Mouse (Mus musculus): ENCODE measurements around the gene Tnfrsf12a.

Gene Tnfrsf12a

DNA sequence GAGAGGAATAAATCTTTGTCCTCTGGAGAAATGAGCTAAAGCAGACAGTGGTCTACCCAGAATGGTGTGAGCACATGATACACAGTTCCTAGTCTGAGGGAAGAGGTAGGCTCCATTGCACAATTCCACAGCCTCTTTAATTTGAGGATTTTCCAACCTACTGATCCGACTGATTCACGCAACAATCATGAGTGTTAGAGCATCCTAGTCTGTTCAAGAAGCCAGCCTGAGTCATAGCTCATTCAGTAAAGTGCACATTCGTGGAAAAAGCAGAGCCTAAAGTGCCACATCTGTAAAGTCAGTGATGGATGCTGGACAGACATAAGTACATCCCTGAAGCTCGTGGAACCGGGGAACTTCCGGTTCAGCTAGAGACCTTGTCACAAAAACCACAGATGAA is 25.9 kb downstream of the Tnfrsf12a start:
- no peak for DNase-seq (ENCODE audit: low spot score in 2 of 2)

DNA sequence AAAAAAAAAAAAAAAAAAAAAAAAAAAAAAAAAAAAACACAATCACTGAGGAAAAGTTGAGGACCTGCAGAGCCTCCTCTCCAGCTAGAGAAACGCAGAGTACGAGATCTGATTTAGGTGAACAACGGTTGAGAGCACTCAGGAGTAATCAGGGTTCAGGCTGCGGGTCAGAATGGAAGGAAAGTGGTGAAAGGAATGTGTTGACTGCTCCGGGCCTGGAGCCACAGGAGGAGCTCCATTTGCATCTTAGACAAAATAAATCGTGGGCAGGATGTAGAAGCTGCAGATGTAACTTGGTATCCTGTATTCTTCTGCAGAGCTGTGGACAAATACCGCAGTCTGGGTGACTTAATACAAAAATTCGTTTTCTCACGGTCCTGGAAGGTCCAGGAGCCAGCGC is 31.4 kb downstream of the Tnfrsf12a start:
- no peak for DNase-seq (ENCODE audit: low spot score in 2 of 2)

DNA sequence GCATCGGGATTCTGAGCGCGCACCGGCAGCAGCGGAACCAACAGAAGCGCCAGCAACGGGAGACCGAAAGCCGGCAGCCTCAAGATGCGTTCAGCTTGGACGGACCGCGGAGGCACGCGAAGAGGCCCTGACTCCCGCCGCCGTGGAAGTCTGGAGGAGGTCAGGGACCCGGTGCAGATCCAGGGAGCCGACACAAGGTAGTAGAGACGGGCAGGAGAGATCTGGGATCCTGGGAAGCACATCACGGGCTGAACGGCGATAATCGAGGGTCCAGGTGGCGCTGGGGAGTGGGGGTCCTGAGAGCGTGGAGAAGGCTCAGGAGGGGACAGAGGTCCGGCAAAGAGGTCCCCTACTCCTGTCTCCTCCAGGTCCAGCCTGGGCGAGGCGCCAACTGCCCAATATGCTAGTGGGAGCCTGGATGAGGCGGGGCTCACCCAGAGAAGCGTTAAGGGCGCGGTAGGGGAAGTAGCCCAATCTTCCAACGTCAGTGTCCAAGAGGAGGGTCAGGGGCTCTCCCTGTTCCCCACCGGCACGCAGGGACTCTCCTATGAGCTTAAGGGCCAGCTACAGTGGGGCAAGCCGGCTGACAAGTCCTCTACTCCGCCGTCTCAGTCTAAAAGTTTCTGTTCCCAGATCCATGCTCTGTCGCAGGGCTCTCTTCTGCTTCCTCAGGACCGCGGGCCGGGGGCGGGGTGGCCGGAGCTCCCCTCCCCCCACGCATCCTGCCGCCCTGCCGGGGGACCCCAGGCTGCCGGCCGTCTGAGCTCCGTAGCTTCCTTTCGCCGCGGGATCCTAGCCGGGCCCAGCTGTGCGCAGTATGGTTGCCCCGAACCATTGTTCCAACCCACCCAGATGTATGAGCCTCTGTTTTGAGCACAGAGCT is 32.4 kb downstream of the Tnfrsf12a start, which contains the start of gene Mmp25:
Gene Mmp25, minus strand, starts transcription at position 665 of the 883 bp plus-strand sequence.
- no peak for DNase-seq (ENCODE audit: low spot score in 2 of 2)

DNA sequence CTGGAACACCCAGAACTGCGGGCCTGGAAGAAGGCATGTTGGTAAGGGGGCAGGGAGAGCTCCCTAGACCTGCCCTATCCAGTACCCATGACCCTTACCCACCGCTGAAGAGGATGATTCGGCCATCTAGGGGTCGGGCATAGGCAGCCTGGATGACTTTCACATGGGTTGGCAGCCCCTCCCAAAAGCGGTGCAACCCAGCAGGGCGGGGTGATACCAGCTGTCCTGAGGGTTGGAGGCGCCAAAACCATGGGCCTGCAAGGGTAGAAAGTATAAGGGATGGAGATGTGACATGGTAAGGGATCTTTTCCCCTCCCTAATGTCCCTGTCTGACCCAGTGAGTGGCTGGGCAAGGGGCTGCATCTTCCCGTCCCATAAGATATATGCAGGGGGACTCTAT is 46.0 kb downstream of the Tnfrsf12a start:
- DNase-seq (ENCODE audit: low spot score in 2 of 2): no peak

DNA sequence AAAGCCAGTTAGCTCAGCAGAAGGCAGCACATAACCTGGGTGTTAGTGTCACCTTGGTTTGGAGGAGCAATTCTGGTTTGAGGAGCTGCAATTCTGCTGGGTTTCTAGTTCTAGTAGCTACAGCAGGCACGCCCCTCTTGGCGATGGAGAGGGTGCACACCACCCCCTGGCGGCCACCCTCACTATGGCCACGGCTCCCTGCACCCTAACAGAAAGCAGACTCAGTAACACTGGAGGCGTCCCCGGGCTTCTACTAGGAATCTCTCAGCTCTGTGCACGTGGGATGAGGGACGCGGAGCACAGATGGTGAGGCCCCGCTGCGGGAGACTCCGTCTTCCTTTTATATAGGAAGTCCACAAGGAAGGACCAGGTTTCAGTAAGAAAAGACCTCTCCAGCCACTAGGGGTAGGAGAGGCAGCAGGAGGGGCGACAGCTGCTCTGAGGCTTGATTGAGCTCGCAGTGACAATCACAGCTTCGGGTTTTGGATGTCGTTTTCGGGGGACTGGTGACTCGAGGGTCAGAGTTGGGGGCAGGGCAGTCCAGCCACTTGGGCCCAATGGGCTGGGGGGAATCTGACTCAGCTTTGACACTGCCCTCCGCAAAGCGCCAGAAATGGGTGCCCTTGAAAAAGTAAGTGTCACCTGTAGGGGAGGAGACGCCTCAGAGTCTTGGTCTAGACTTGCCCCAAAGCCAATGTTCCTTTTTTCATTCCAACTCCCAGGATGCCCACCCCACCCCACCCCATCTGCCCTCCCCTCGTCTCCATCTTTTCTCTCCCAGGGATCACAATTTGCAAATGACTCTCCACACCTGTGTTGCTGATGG is 46.9 kb downstream of the Tnfrsf12a start:
- DNase-seq (ENCODE audit: low spot score in 2 of 2): peak; percentile 61 to 79

DNA sequence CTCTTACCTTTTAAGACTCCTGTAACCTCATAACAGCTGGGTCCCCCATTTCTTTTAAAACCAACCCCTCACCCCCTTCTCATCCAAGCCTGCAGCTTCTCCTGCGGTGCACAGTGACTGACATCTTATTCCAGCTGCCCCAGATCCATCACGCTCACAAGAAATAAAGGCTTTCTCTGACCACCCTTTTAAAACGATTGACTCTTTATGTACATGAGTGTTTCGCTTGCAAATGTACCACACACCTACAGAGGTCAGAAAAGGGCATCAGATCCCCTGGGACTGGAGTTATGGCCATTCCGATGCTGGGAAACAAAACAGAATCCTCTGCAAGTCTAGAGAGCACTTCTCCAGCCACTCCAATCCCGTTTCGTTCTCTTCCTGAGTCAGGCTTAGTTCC is 49.5 kb downstream of the Tnfrsf12a start:
- no peak for DNase-seq (ENCODE audit: low spot score in 2 of 2)
